Mouse (Mus musculus): Measurements from ENCODE around the gene Gm14296. TPM values are rescaled to one million over a fixed set of nuclear protein-coding genes. Genes with fewer than 3 reads are reported as not detected.
"Not testable (repeated sequence)": the region's sequence is repeated elsewhere in the genome, so short reads cannot be mapped to it uniquely, and the experiment has no call there.

Gene Gm14296
- polyA plus RNA-seq (2015; fragmentation: Nextera tagmentation; extraction: Ambion mirVana) = 5.0 and 9.7 TPM in 2 replicates

DNA sequence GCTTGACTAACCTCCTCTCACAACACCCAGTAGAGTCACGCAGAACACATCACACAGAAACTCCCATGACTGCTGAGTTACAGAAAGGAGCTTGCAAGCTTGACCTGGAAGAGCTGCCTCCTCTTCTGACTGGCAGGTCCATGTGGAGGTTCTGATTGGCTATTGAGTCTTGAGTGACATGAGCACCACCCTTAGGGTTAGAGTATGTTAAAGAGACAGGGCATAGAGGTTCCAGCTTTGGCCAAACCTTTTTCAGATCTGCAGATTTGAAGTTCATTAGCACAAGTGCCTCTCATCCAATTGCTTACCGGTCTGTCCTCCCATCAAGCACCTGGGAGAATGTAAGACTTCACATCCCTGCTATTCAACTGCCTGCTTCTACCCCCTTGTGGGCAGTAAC, at the start of gene Gm14296:
Gene Gm14296 (minus strand): TSS at position 101 of the 400 bp plus-strand sequence.
- not testable (repeated sequence) for ATAC-seq (replicated peaks; ENCODE audit: low FRiP score, low read depth); H3K27me3 ChIP-seq (ENCODE audit: insufficient read depth, low read length)

DNA sequence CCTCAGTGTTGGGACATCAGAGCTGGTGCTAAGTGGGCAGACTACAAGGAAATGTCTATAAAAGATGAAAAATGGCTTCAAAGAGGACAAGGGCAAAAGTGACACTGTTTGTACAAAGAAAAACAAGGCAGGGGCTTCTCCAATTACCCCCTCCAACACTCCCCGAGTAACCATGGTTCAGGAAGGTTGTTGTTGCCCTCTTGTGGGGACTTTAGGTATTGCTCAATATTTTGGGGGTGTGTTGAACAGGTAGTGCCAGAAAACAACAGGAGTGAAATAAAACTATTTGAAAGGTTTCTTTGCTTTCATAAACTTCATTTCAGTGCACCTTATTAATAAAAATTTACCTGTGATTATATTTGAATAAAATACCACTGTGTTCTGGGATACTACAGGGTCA, 22.1 kb downstream of the Gm14296 start:
- not testable (repeated sequence) for H3K4me2 ChIP-seq (ENCODE audit: low read length); H3K4me3 ChIP-seq (replicated peaks; ENCODE audit: low read depth, low read length); DNase-seq (ENCODE audit: low spot score); ATAC-seq (replicated peaks; ENCODE audit: low FRiP score, low read depth); H3K27me3 ChIP-seq (ENCODE audit: insufficient read depth, low read length); H3K36me3 ChIP-seq (ENCODE audit: insufficient read depth, low read length); H3K9me3 ChIP-seq (replicated peaks; ENCODE audit: low read length); H3K9ac ChIP-seq (ENCODE audit: low read depth, low read length); H3K4me1 ChIP-seq (replicated peaks; ENCODE audit: insufficient read depth, low read length); H3K27ac ChIP-seq
- no CpG with 5 or more reads among the region's 1 CpGs for WGBS

More for the DNA sequence above, at the start of gene Gm14296:
- not testable (repeated sequence) for H3K4me3 ChIP-seq (replicated peaks; ENCODE audit: low read depth, low read length); H3K4me2 ChIP-seq (ENCODE audit: low read length); H3K27ac ChIP-seq; H3K9me3 ChIP-seq (replicated peaks; ENCODE audit: low read length); H3K36me3 ChIP-seq (ENCODE audit: insufficient read depth, low read length); H3K4me1 ChIP-seq (replicated peaks; ENCODE audit: insufficient read depth, low read length); DNase-seq (ENCODE audit: low spot score); H3K9ac ChIP-seq (ENCODE audit: low read depth, low read length)
- no CpG with 5 or more reads among the region's 2 CpGs for WGBS

Other genes starting within 250 kb of the Gm14296 start
- gene Gm14305, start 219.5 kb downstream of the Gm14296 start, polyA plus RNA-seq (2015; fragmentation: Nextera tagmentation; extraction: Ambion mirVana) = 31.5 and 36.5 TPM in 2 replicates
- gene Gm14295, start 129.2 kb downstream of the Gm14296 start, polyA plus RNA-seq (2015; fragmentation: Nextera tagmentation; extraction: Ambion mirVana) = 16.9 and 21.3 TPM in 2 replicates
- not detected in 2 replicates for gene Gm14408, start 96.7 kb downstream of the Gm14296 start, polyA plus RNA-seq (2015; fragmentation: Nextera tagmentation; extraction: Ambion mirVana)
- 9.9 and 12.7 TPM in 2 replicates for gene Gm14419, start 73.1 kb upstream of the Gm14296 start, polyA plus RNA-seq (2015; fragmentation: Nextera tagmentation; extraction: Ambion mirVana)
- gene Gm14401, start 146.5 kb upstream of the Gm14296 start, polyA plus RNA-seq (2015; fragmentation: Nextera tagmentation; extraction: Ambion mirVana) = 0.11 and 0.12 TPM in 2 replicates